Mouse (Mus musculus) adrenal gland, postnatal 25 days (tissue): ENCODE data around the gene Cpsf2. TPM values are rescaled to one million over a fixed set of nuclear protein-coding genes. Genes with fewer than 3 reads are reported as not detected.

Source experiments
- DNase-seq: peaks from one replicate; pipeline ENCODE4 v3.0.0; 2021; ENCODE audit warnings: mixed read lengths
- total RNA-seq: library from RNA; stranded (reverse); gene quantifications from 2 replicates; pipeline ENCODE4 v1.2.3, GENCODE M21; 2021

Gene Cpsf2
- total RNA-seq, 1 experiment from 2014 or later: 39.6 TPM

- DNase-seq: no peak
These were observed 4.5 kb downstream of the Cpsf2 start for GRCm38 (mm10) chr12:101980266-101980665.

- no peak for DNase-seq
These were observed 5.8 kb downstream of the Cpsf2 start for GRCm38 (mm10) chr12:101981559-101981958.

- DNase-seq: peak; percentile 26
These were observed 7.2 kb downstream of the Cpsf2 start for GRCm38 (mm10) chr12:101982977-101983376.

- no peak for DNase-seq
These were observed 9.3 kb downstream of the Cpsf2 start for GRCm38 (mm10) chr12:101985110-101985509.

GRCm38 (mm10) chr12:101987659-101988058, 11.9 kb downstream of the Cpsf2 start:
- no peak for DNase-seq

- DNase-seq: no peak
These were observed 19.0 kb downstream of the Cpsf2 start for GRCm38 (mm10) chr12:101994576-101995467.

GRCm38 (mm10) chr12:101998929-101999328, 23.1 kb downstream of the Cpsf2 start:
- no peak for DNase-seq

GRCm38 (mm10) chr12:102000785-102001184, 25.0 kb downstream of the Cpsf2 start:
- no peak for DNase-seq

- no peak for DNase-seq
These were observed 32.6 kb downstream of the Cpsf2 start for GRCm38 (mm10) chr12:102008111-102008977.

GRCm38 (mm10) chr12:102009551-102009950, 33.8 kb downstream of the Cpsf2 start:
- DNase-seq: no peak

GRCm38 (mm10) chr12:102014411-102014810, 38.6 kb downstream of the Cpsf2 start:
- no peak for DNase-seq

GRCm38 (mm10) chr12:102015127-102015526, 39.3 kb downstream of the Cpsf2 start:
- DNase-seq: no peak

GRCm38 (mm10) chr12:102021923-102022322, 46.1 kb downstream of the Cpsf2 start:
- DNase-seq: no peak

GRCm38 (mm10) chr12:102029184-102029583, 53.4 kb downstream of the Cpsf2 start:
- no peak for DNase-seq

GRCm38 (mm10) chr12:102029892-102030446, 54.2 kb downstream of the Cpsf2 start:
- no peak for DNase-seq

GRCm38 (mm10) chr12:102034934-102035333, 59.1 kb downstream of the Cpsf2 start:
- no peak for DNase-seq

- DNase-seq: no peak
These were observed 64.1 kb downstream of the Cpsf2 start for GRCm38 (mm10) chr12:102039861-102040260.

- no peak for DNase-seq
These were observed 65.9 kb downstream of the Cpsf2 start for GRCm38 (mm10) chr12:102041699-102042098.

GRCm38 (mm10) chr12:102042247-102042646, 66.5 kb downstream of the Cpsf2 start:
- no peak for DNase-seq

GRCm38 (mm10) chr12:102043840-102044239, 68.1 kb downstream of the Cpsf2 start:
- DNase-seq: no peak

- DNase-seq: no peak
These were observed 78.4 kb downstream of the Cpsf2 start for GRCm38 (mm10) chr12:102054155-102054554.

GRCm38 (mm10) chr12:102055758-102056157, 80.0 kb downstream of the Cpsf2 start:
- DNase-seq: no peak
